Mouse (Mus musculus): Measurements from ENCODE around the gene Slc16a9.

DNA sequence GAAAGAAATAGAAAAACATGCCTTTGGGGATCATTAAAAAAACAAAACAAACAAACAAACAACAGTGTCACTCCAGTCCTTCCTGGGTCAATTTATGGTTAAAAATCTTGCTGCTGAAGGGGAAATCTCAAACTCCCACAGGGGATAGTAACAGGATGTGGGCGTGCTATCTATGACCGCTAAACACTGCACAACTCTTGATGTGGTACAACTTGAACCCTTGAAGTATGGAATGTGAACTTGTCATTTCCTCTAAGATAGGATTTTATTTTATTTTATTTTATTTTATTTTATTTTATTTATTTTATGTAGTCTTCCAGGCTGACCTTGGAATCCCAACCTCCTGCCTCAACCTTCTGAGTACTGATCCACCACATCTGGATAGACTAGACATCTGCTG, 54.2 kb downstream of the Slc16a9 start:
- TF ChIP-seq CTCF (IDR thresholded peaks at IDR 0.05; ENCODE audit: control insufficient read depth, insufficient read depth, insufficient read length): no peak
- TF ChIP-seq MAX (IDR thresholded peaks at IDR 0.05): no peak
- no peak for TF ChIP-seq CEBPB (IDR thresholded peaks at IDR 0.05; ENCODE audit: low read depth)
- TF ChIP-seq USF1 (IDR thresholded peaks at IDR 0.05; ENCODE audit: low read depth): no peak
- no peak for TF ChIP-seq FOSL1 (IDR thresholded peaks at IDR 0.05; ENCODE audit: insufficient read depth, low read length, poor library complexity, severe bottlenecking)

Measured in C2C12 (cell line).